Mouse (Mus musculus) intestine, embryonic 16.5 days (tissue): ENCODE data around the gene Fam129a. TPM values are rescaled to one million over a fixed set of nuclear protein-coding genes. Genes with fewer than 3 reads are reported as not detected.

ENCODE experiments used
- ATAC-seq: fragments of 200-750 bp; cut with Nextera tagmentation; 2 replicates; pipeline ENCODE4 v1.8.0; 2017; ENCODE audit warnings: moderate TSS enrichment, moderate library complexity
- H3K27ac ChIP-seq: fragments of 300-500 bp; sonication (generic); 2 replicates; pipeline ENCODE4 v1.5.1; 2014; ENCODE audit warnings: mild to moderate bottlenecking, low read length
- H3K27me3 ChIP-seq: fragments of 300-500 bp; sonication (generic); replicated peaks from 2 replicates; pipeline ENCODE4 v1.6.1; 2014; ENCODE audit warnings: low read length, control low read depth, mixed read lengths; ENCODE audit not compliant: control insufficient read depth, insufficient read depth
- H3K36me3 ChIP-seq: fragments of 300-500 bp; sonication (generic); 2 replicates; pipeline ENCODE4 v1.6.1; 2014; ENCODE audit warnings: low read length, control low read depth; ENCODE audit not compliant: control insufficient read depth, insufficient read depth
- H3K4me1 ChIP-seq: fragments of 300-500 bp; sonication (generic); 2 replicates; pipeline ENCODE4 v1.6.1; 2014; ENCODE audit warnings: low read length, control low read depth, mixed read lengths; ENCODE audit not compliant: control insufficient read depth, insufficient read depth
- H3K4me2 ChIP-seq: fragments of 300-500 bp; sonication (generic); 2 replicates; pipeline ENCODE4 v1.6.1; 2014; ENCODE audit warnings: low read depth, low read length, control low read depth
- H3K4me3 ChIP-seq: fragments of 300-500 bp; sonication (generic); 2 replicates; pipeline ENCODE4 v1.5.1; 2014; ENCODE audit warnings: mild to moderate bottlenecking, low read length
- H3K9ac ChIP-seq: fragments of 300-500 bp; sonication (generic); 2 replicates; pipeline ENCODE4 v1.6.1; 2014; ENCODE audit warnings: low read depth, low read length
- H3K9me3 ChIP-seq: fragments of 300-500 bp; sonication (generic); 2 replicates; pipeline ENCODE4 v1.6.1; 2016; ENCODE audit warnings: low read length, control low read depth; ENCODE audit not compliant: control insufficient read depth
- WGBS: fragments of 180-500 bp; shearing (Covaris S2); extraction: QIAGEN DNeasy Blood & Tissue Kit; methylation state at CpG from one replicate; pipeline ENCODE4 v1.1.7; 2014; 5-methylcytosine and 5-hydroxymethylcytosine counted together
- polyA plus RNA-seq: library from polyadenylated mRNA; unstranded; fragments of >200 nt; fragmentation: Nextera tagmentation; extraction: Ambion mirVana; gene quantifications from 2 replicates; pipeline ENCODE4 v1.2.1, GENCODE M21; 2015

Fam129a gene
- polyA plus RNA-seq, 1 experiment from 2014 or later = 10.7 TPM

DNA sequence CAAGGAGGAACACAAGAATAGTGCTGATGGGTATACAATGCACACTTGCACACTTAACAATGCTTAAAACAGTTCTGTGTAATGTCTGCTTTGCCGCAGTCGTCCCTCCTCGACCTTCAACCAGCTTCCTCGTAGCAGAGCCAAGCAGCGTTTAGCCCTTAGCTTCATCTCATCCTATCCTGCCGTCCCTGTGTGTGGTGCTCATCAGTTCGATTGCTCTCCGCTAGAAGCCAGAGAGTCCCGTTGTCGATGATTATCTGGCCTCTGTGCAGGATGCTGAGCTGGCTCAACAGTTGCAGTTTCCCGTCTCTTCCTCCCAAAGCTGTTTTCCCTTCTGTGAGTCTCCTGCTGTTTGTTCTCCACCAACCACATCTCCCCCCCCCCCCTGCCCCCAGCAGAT lies 10.4 kb upstream of the Fam129a start:
- H3K4me1 ChIP-seq = no peaks in the 10 kb centered on the region
- H3K9ac ChIP-seq = no peak overlapping the region
- WGBS = 52% methylated on average over 11 of the region's 11 CpGs
- no peak overlapping the region for H3K4me3 ChIP-seq
- ATAC-seq = no peak
- no peak overlapping the region for H3K4me2 ChIP-seq
- no peaks in the 10 kb centered on the region for H3K36me3 ChIP-seq
- H3K27ac ChIP-seq = no peak overlapping the region
- no peaks in the 10 kb centered on the region for H3K9me3 ChIP-seq
- no peaks in the 10 kb centered on the region for H3K27me3 ChIP-seq

DNA sequence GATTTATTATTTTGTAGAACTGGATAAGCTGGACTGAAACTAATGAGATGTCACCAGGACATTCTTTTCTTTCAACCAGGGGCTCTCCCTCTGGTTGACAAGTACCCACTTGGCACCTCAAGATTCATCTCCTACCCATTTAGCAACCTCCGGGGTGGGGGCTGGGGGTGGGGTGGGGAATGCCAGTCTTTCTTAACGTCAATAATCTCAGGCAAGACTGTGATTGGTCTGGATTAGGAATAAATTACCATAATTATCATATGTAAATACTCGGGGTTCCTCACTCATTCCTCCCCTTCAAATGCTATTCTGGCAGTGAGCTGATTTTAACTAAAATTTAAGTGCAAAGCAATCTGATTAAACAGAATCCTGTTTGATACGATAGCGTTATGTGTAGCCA lies 7.6 kb upstream of the Fam129a start:
- no peaks in the 10 kb centered on the region for H3K4me1 ChIP-seq
- H3K36me3 ChIP-seq = no peaks in the 10 kb centered on the region
- H3K9ac ChIP-seq = no peak overlapping the region
- no peak overlapping the region for H3K27ac ChIP-seq
- no peak overlapping the region for H3K4me3 ChIP-seq
- 71% methylated on average over 5 of the region's 5 CpGs for WGBS
- no peaks in the 10 kb centered on the region for H3K27me3 ChIP-seq
- ATAC-seq = no peak
- H3K9me3 ChIP-seq = no peaks in the 10 kb centered on the region
- no peak overlapping the region for H3K4me2 ChIP-seq

DNA sequence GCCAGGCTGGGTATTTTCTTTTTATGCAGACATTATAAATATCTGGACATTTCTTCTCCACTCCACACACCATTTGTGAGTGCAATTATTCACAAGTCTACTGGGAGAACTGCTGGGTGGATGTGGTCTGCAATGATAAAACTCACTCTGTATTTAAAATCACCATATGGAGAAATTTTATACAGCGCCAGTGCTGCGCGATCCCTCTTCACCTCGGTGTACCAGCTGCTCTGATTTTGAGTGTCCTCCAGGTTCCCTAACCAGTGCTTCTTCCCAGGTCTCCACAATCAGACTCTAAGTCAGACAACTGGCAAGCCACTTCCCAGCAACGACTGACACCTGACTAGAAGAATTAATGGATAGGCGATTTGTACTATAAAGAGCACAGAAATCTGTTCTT lies 7.1 kb upstream of the Fam129a start:
- ATAC-seq = no peak
- 51% methylated on average over 6 of the region's 6 CpGs for WGBS
- no peak overlapping the region for H3K27ac ChIP-seq

DNA sequence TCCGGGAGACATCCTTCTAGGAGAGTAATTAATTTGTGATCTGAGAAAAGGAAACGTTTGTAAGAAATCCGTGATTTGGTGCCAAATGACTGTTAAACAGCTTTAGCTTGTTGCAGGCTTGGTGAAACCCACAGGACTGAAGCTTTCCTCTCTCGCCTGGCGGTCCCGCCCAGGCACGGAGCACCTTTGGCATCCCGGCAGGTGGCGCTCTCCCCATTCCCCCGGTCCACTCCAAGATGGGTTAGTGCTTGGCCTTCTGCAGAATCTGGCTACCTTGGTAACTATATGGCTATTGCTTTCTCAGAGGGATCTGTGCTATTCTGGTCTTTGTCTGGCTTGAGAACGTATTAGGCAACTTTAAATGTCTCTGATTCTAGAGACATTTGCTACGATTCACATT lies 6.6 kb upstream of the Fam129a start:
- peak; percentile 84 for ATAC-seq

More for the DNA sequence above, 7.1 kb upstream of the Fam129a start:
- no peaks in the 10 kb centered on the region for H3K9me3 ChIP-seq
- no peak overlapping the region for H3K4me3 ChIP-seq
- H3K4me2 ChIP-seq = no peak overlapping the region
- H3K9ac ChIP-seq = no peak overlapping the region
- no peaks in the 10 kb centered on the region for H3K27me3 ChIP-seq
- no peaks in the 10 kb centered on the region for H3K36me3 ChIP-seq
- no peaks in the 10 kb centered on the region for H3K4me1 ChIP-seq

DNA sequence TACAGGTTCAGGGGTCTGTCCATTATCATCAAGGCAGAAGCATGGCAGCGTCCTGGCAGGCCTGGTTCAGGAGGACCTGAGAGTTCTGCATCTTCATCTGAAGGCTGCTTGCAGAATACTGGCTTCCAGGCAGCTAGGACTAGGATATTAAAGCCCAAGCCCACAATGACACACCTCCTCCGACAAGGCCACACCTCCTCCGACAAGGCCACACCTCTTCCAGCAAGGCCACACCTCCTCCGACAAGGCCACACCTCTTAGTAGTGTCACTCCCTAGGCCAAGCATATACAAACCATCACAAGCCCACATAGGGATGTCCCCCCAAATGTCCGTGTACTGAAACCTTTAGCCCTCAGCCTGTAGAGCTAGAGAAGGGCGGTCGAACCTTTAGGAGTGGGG lies 2.3 kb upstream of the Fam129a start:
- no peak overlapping the region for H3K4me2 ChIP-seq
- H3K36me3 ChIP-seq = no peaks in the 10 kb centered on the region
- H3K27ac ChIP-seq = no peak overlapping the region
- no peaks in the 10 kb centered on the region for H3K9me3 ChIP-seq
- H3K4me1 ChIP-seq = 0 out of 2 replicates have a peak, but pooled peaks cover 6% of the 10 kb centered on the region
- WGBS = 70% methylated on average over 7 of the region's 7 CpGs
- ATAC-seq = no peak
- no peak overlapping the region for H3K4me3 ChIP-seq
- no peak overlapping the region for H3K9ac ChIP-seq
- no peaks in the 10 kb centered on the region; the same call in none of the 2 replicates for H3K27me3 ChIP-seq

More for the DNA sequence above, 6.6 kb upstream of the Fam129a start:
- no peak overlapping the region for H3K27ac ChIP-seq
- H3K36me3 ChIP-seq = no peaks in the 10 kb centered on the region
- H3K4me1 ChIP-seq = no peaks in the 10 kb centered on the region
- no peaks in the 10 kb centered on the region for H3K9me3 ChIP-seq
- H3K4me2 ChIP-seq = no peak overlapping the region
- 14% methylated on average over 12 of the region's 12 CpGs for WGBS
- no peak overlapping the region for H3K9ac ChIP-seq
- H3K27me3 ChIP-seq = no peaks in the 10 kb centered on the region
- no peak overlapping the region for H3K4me3 ChIP-seq

DNA sequence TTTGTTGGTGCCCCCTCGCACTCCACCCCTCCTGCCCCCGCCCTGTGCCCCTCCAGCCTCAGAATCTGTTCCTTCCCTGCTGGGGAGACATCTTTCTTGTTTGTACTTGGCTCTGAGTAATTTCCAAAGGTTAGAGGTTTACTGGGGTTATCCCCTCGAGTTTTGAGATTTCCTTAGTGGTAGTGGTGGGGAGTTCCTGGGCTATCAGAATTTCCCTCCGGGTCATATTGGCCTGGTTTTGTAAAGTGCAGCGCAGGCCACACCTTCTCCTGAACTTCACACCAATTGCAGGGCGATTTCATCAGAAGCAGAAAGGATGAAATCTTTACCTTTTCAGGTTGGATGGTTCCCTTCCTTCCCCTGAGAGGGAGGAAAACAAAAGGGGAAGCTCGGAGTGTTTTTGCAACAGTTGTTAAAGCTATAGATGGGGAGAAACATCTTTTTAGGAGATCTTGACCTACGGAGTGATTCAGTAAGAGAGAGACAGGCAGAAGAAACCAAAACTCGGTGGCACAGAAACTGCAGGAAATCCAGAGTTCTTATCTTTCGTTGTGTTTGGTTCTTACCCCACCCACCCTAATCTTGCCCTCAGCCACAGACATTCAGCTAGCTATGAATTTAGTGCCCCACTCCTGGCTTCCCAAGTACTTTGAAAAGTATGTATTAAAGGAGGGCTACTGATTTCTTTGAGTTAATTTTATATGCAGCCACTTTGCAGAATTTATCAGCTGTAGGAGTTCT lies 1.0 kb downstream of the Fam129a start:
- Histone ChIP-seq H3K9ac (peak overlapping the region; percentile 71), H3K27ac (no peak overlapping the region), H3K4me3 (peak overlapping the region; percentile 61), H3K27me3 (no peaks in the 10 kb centered on the region; the same call in none of the 2 replicates), H3K4me1 (0 out of 2 replicates have a peak, but pooled peaks cover 8% of the 10 kb centered on the region), H3K36me3 (no peaks in the 10 kb centered on the region), H3K4me2 (peak overlapping the region; percentile 90), H3K9me3 (no peaks in the 10 kb centered on the region)
- peak; percentile 22 for ATAC-seq
- WGBS = 24% methylated on average over 10 of the region's 10 CpGs

DNA sequence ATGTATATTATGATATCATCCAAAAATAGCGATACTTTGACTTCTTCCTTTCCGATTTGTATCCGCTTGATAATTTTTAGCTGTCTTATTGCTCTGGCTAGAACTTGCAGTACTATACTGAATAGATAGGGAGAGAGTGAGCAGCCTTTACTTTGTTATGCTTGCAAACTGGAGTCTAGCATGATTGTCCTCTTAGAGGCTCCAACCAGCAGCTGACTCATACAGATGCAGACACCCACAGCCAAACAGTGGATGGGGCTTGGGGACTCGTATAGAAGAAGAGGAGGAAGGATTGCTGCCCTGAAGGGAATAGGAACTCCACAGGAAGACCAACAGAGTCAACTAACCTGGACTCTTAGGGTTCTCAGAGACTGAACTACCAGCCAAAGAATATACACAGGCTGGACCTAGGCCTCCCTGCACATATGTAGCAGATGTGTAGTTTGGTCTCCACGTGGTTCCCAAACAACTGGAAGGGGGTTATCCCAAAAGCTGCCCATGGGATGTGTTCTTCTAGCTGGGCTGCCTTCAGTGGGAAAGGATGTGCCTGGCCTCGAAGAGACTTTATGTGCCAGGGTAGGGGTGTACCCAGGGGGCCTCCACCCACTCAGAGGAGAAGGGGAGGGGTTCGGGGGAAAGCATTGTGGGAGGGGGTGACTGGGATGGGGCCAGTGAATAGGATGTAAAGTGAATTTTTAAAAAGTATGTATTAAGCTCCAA lies 1.8 kb downstream of the Fam129a start:
- no peak for ATAC-seq
- H3K36me3 ChIP-seq = no peaks in the 10 kb centered on the region
- WGBS = 83% methylated on average over 7 of the region's 7 CpGs
- no peaks in the 10 kb centered on the region for H3K9me3 ChIP-seq
- 0 out of 2 replicates have a peak, but pooled peaks cover 8% of the 10 kb centered on the region for H3K4me1 ChIP-seq
- H3K27ac ChIP-seq = no peak overlapping the region
- H3K4me3 ChIP-seq = no peak overlapping the region
- no peaks in the 10 kb centered on the region; the same call in none of the 2 replicates for H3K27me3 ChIP-seq
- H3K4me2 ChIP-seq = no peak overlapping the region
- no peak overlapping the region for H3K9ac ChIP-seq

DNA sequence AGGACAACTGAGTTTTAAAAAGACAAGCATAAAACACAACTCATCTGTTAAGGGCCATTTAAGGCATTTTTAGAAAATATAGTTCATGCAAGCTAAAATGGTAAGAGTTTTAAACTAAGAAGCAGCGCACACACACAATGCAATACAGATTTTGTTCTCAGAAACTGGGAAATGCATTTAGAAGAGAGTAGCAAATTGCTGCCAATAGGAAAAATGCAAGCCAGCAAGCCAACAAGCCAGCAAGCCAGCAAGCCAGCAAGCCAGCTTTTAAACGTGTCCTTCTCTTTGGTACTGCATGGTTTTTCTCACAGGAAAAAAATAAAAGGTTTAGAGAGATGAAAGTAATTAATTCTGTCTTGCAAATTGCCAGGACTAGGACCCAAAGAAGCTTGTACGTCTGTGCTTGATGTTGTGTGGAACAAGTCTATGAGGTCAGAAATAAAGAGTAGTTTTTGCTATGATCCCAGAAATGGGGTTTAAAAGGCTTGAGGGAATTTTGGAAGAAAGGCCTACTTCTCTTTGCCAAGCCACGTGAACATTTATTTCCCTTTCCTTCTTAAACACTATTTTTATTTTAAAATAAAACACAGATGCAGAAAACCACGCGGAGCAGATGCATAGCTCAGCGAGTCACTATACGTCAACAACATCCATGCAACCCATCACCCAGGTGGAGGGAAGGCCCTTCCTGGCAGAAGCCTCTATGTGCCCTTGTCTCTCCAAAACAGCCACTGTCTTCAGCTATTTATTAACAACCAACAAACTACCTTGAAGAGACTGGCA lies 9.4 kb downstream of the Fam129a start:
- no peaks in the 10 kb centered on the region for H3K36me3 ChIP-seq
- H3K9ac ChIP-seq = no peak overlapping the region
- ATAC-seq = no peak
- no peak overlapping the region for H3K4me3 ChIP-seq
- H3K27me3 ChIP-seq = no peaks in the 10 kb centered on the region
- no peak overlapping the region for H3K27ac ChIP-seq
- H3K4me2 ChIP-seq = no peak overlapping the region
- 71% methylated on average over 8 of the region's 8 CpGs for WGBS
- H3K4me1 ChIP-seq = peaks cover 5% of the 10 kb centered on the region
- no peaks in the 10 kb centered on the region for H3K9me3 ChIP-seq

DNA sequence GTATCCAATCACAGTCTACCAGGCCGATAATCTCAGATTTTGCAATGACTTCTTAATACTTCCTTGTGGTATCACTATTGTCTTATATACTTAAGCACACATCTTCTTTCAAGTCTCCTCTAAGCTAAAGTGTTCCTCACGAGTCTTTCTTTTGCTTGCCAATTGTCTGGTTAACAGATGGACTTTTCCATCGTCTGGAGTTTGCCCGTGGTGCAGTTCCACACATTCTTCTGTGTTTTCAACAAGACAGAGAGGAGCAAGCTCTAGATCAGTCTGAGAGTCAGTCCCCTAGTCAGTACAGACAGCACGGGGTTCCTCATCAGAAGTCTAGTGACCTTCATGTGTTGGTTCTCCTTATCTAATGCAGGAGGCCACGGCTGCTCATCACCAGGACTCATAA lies 10.5 kb downstream of the Fam129a start:
- no peaks in the 10 kb centered on the region for H3K27me3 ChIP-seq
- H3K9me3 ChIP-seq = no peaks in the 10 kb centered on the region
- no peak overlapping the region for H3K4me2 ChIP-seq
- 78% methylated on average over 6 of the region's 6 CpGs for WGBS
- no peak overlapping the region for H3K4me3 ChIP-seq
- no peak for ATAC-seq
- H3K4me1 ChIP-seq = peaks cover 5% of the 10 kb centered on the region
- H3K36me3 ChIP-seq = no peaks in the 10 kb centered on the region
- H3K27ac ChIP-seq = no peak overlapping the region
- H3K9ac ChIP-seq = no peak overlapping the region
